Mouse (Mus musculus): Measurements from ENCODE around the gene Psg19. TPM values are rescaled to one million over a fixed set of nuclear protein-coding genes. Genes with fewer than 3 reads are reported as not detected.
A peak's percentile ranks its signal among the peaks of the same experiment; 100 is the strongest.

The Psg19 gene
- not detected in 2 replicates for polyA plus RNA-seq (2011; ENCODE audit: insufficient read depth, insufficient read length, low replicate concordance, missing spikeins)

GRCm38 (mm10) chr7:18798420-18798819 is at the start of gene Psg19:
Gene Psg19, minus strand, starts transcription at chr7:18798520.
- 81% methylated on average over 1 of the region's 1 CpGs for WGBS
- TF ChIP-seq POLR2A (IDR thresholded peaks at IDR 0.05; ENCODE audit: borderline replicate concordance, control insufficient read depth, low read depth, low read length) = no peak
- no peak for TF ChIP-seq CTCF (IDR thresholded peaks at IDR 0.05; ENCODE audit: control insufficient read depth, insufficient read depth, low read length)
- H3K27ac ChIP-seq (ENCODE audit: control insufficient read depth, insufficient read depth, low read depth, low read length, poor library complexity) = no peak within 1 kb of the TSS
- no peak within 1 kb of the TSS for H3K4me3 ChIP-seq (replicated peaks; ENCODE audit: control insufficient read depth, low read depth, low read length)
- no peaks in the 10 kb centered on the region for H3K4me1 ChIP-seq (ENCODE audit: control insufficient read depth, insufficient read depth, low read length)

DNA sequence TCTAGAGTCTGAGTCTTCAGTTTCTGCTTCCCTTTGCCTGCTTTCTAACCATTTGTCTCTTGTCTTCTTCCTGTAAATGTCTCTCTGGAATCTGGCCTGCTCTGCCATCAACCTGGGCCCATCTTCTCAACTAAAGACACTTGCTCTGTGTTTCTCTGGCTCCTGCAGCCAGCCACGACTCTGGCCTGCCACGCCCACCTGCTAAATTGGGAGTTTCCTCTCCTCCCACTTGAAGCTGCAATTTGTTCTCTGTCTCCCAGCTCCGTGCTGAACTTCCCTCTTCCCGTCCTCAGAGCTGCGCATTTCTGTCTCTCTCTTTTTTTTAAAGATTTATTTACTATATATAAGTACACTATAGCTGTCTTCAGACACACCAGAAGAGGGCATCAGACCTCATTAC is 46.5 kb upstream of the Psg19 start:
- 33% methylated on average over 5 of the region's 5 CpGs for WGBS
- no peak for TF ChIP-seq CTCF (IDR thresholded peaks at IDR 0.05; ENCODE audit: control insufficient read depth, insufficient read depth, low read length)
- TF ChIP-seq POLR2A (IDR thresholded peaks at IDR 0.05; ENCODE audit: borderline replicate concordance, control insufficient read depth, low read depth, low read length) = no peak
- H3K27ac ChIP-seq (ENCODE audit: control insufficient read depth, insufficient read depth, low read depth, low read length, poor library complexity) = no peak overlapping the region
- no peak overlapping the region for H3K4me3 ChIP-seq (replicated peaks; ENCODE audit: control insufficient read depth, low read depth, low read length)
- H3K4me1 ChIP-seq (ENCODE audit: control insufficient read depth, insufficient read depth, low read length) = peaks cover 1% of the 10 kb centered on the region; the same call in 1 of the 2 replicates

GRCm38 (mm10) chr7:18841174-18841567 is 42.9 kb upstream of the Psg19 start:
- H3K4me3 ChIP-seq (replicated peaks; ENCODE audit: control insufficient read depth, low read depth, low read length) = no peak overlapping the region
- no peak overlapping the region for H3K27ac ChIP-seq (ENCODE audit: control insufficient read depth, insufficient read depth, low read depth, low read length, poor library complexity)
- TF ChIP-seq CTCF (IDR thresholded peaks at IDR 0.05; ENCODE audit: control insufficient read depth, insufficient read depth, low read length) (no peak), POLR2A (IDR thresholded peaks at IDR 0.05; ENCODE audit: borderline replicate concordance, control insufficient read depth, low read depth, low read length) (no peak)
- H3K4me1 ChIP-seq (ENCODE audit: control insufficient read depth, insufficient read depth, low read length) = peaks cover 1% of the 10 kb centered on the region; the same call in 1 of the 2 replicates
- WGBS = 65% methylated on average over 1 of the region's 1 CpGs

DNA sequence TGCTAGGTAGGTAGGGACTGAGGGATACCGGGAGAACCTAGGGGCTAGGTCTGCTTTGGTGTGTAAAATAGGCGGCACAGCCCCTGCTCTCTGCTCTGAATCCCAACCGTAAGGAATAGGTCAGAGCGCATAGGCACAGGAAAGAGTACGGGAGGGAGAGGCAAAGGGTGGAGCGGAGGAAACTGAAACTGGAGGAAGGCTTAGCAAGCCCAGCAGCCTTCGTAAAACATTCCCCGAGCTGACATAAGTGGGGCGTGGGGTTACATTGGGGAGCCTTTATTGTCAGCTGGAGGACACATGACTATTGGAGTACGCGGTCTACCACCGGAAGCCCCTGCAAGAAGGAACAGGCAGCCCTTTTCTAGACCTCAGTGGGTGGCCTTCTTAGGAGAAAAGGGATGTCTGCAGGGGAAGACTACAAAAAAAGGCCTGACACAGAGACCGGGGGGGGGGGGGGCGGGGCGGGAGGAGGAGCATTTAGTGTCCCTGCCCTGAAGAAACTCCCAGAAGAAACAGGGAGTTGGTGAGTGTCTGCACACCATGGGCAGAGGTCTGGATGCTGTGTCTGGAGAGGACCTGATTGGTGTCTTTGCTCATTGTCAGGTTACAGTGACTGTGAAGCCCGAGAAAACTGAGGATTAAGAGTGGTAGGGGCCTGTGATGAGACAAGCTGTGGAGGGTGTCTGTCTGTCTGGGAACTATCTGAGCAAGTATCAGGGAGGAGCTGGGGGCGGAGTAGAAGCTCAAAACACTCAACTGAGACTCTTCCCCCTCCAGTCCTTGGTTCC is 42.3 kb upstream of the Psg19 start:
- H3K27ac ChIP-seq (ENCODE audit: control insufficient read depth, insufficient read depth, low read depth, low read length, poor library complexity) = peak overlapping the region; percentile 63
- peaks cover 1% of the 10 kb centered on the region; the same call in 1 of the 2 replicates for H3K4me1 ChIP-seq (ENCODE audit: control insufficient read depth, insufficient read depth, low read length)
- no peak for TF ChIP-seq POLR2A (IDR thresholded peaks at IDR 0.05; ENCODE audit: borderline replicate concordance, control insufficient read depth, low read depth, low read length)
- TF ChIP-seq CTCF (IDR thresholded peaks at IDR 0.05; ENCODE audit: control insufficient read depth, insufficient read depth, low read length) = no peak
- peak overlapping the region; percentile 46 for H3K4me3 ChIP-seq (replicated peaks; ENCODE audit: control insufficient read depth, low read depth, low read length)
- 3% methylated on average over 17 of the region's 17 CpGs for WGBS

DNA sequence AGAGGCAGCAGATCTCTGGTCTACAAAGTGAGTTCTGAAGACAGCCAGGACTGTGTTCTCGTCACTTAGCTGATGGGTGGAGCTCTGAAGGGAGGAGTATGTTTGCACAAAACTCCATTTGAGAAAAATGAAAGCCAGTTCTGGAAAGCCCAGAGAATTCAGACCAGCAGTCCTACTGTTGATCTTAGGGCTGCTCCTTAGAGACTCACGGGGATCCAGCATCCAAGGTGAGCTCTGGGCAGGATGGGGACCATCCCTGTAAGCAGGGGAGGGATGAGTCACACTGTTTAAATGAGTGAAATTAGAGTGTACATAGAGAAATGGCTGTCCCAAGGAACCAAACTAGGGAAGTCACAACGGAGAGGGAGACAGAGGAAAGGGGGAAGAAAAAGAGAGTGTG is 41.5 kb upstream of the Psg19 start, which contains the start of gene Mill2:
TSS of gene Mill2 (plus strand) at position 102 of the 400 bp plus-strand sequence.
- Histone ChIP-seq H3K27ac (ENCODE audit: control insufficient read depth, insufficient read depth, low read depth, low read length, poor library complexity) (peak within 1 kb of the TSS; percentile 63), H3K4me1 (ENCODE audit: control insufficient read depth, insufficient read depth, low read length) (peaks cover 1% of the 10 kb centered on the region; the same call in 1 of the 2 replicates), H3K4me3 (replicated peaks; ENCODE audit: control insufficient read depth, low read depth, low read length) (peak within 1 kb of the TSS; percentile 46)
- WGBS = 9% methylated on average over 3 of the region's 3 CpGs
- no peak for TF ChIP-seq POLR2A (IDR thresholded peaks at IDR 0.05; ENCODE audit: borderline replicate concordance, control insufficient read depth, low read depth, low read length)
- TF ChIP-seq CTCF (IDR thresholded peaks at IDR 0.05; ENCODE audit: control insufficient read depth, insufficient read depth, low read length) = no peak

- H3K4me1 ChIP-seq (ENCODE audit: control insufficient read depth, insufficient read depth, low read length) = no peaks in the 10 kb centered on the region
- WGBS = 41% methylated on average over 13 of the region's 13 CpGs
- TF ChIP-seq CTCF (IDR thresholded peaks at IDR 0.05; ENCODE audit: control insufficient read depth, insufficient read depth, low read length) = no peak
- no peak for TF ChIP-seq POLR2A (IDR thresholded peaks at IDR 0.05; ENCODE audit: borderline replicate concordance, control insufficient read depth, low read depth, low read length)
- no peak overlapping the region for H3K27ac ChIP-seq (ENCODE audit: control insufficient read depth, insufficient read depth, low read depth, low read length, poor library complexity)
- H3K4me3 ChIP-seq (replicated peaks; ENCODE audit: control insufficient read depth, low read depth, low read length) = no peak overlapping the region
These were observed 34.0 kb upstream of the Psg19 start for GRCm38 (mm10) chr7:18832298-18832697.

GRCm38 (mm10) chr7:18829545-18829944 is 31.2 kb upstream of the Psg19 start:
- Histone ChIP-seq H3K4me3 (replicated peaks; ENCODE audit: control insufficient read depth, low read depth, low read length) (no peak overlapping the region), H3K27ac (ENCODE audit: control insufficient read depth, insufficient read depth, low read depth, low read length, poor library complexity) (no peak overlapping the region), H3K4me1 (ENCODE audit: control insufficient read depth, insufficient read depth, low read length) (no peaks in the 10 kb centered on the region)
- WGBS = 77% methylated on average over 7 of the region's 7 CpGs
- TF ChIP-seq POLR2A (IDR thresholded peaks at IDR 0.05; ENCODE audit: borderline replicate concordance, control insufficient read depth, low read depth, low read length) (no peak), CTCF (IDR thresholded peaks at IDR 0.05; ENCODE audit: control insufficient read depth, insufficient read depth, low read length) (no peak)

DNA sequence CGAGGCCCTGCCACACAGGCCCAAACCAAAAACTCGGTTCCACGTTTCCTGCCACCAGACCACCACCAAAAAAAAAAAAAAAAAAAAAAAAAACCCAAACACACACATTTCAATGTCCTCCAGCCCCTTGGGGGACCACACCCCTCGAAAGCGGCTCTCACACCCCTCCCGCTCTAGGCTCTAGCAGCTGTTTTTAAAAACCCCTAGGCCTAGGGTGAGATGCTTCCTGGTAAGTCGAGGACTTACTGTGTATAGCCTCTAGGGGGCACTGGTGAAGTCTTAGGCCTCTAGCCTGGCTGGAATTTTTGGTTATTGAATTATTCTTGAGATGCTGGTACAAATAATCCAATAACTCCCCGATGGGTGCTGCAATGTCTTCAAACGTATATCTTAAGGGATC is 30.3 kb upstream of the Psg19 start:
- Histone ChIP-seq H3K4me3 (replicated peaks; ENCODE audit: control insufficient read depth, low read depth, low read length) (no peak overlapping the region), H3K27ac (ENCODE audit: control insufficient read depth, insufficient read depth, low read depth, low read length, poor library complexity) (no peak overlapping the region), H3K4me1 (ENCODE audit: control insufficient read depth, insufficient read depth, low read length) (no peaks in the 10 kb centered on the region)
- TF ChIP-seq POLR2A (IDR thresholded peaks at IDR 0.05; ENCODE audit: borderline replicate concordance, control insufficient read depth, low read depth, low read length) (no peak), CTCF (IDR thresholded peaks at IDR 0.05; ENCODE audit: control insufficient read depth, insufficient read depth, low read length) (no peak)
- WGBS = 71% methylated on average over 9 of the region's 9 CpGs

Measured in bone marrow, adult 2 months (tissue).